Mouse (Mus musculus): ENCODE results near the gene Szrd1. TPM values are rescaled to one million over a fixed set of nuclear protein-coding genes. Genes with fewer than 3 reads are reported as not detected.

The Szrd1 gene
- total RNA-seq (2023) = 100 to 1,000 TPM in 1 of 2 experiments, 10 to 100 TPM in 1; 90.7 to 104 TPM

DNA sequence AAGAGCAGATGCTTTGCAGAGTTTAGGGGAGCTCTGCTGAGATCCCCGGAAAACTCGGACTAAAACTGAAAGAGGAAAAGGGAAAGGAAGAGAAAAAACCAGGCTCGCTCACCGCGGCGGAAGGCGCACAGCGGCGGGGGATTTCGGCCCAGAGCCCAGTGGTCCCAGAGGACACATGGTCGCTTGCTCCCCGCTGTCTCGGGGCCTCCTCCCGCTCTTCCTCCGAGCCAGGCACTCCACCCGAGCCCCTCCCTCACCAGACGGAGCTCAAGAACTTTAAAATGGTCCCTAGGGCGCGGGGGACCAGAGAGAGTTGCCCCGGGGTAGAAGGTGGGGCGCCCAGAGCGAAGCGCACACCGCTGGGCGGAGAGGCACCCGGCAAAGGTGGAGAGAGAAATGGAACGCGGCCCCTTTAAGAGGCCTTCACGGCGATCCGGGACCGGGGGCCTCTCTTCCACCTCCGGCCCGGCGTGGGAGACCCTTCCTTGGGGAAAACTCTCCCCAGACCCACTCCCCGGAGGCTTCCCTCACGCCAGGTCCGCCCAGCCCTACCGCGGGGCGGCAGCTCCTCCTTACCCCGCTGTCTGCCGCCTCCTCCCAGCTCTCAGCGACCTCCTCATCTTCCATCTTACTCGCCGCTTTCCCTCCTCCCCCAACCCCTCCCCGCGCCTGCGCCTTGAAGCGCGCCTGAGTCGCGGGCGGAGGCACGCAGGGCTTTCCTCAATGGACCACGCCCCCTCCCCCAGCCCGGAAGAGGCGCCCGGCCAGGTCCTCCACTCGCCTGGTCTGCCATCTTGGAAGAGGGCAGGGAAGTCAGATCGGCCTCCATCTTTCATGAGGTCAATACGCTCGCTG is at the start of gene Szrd1:
Gene Szrd1, minus strand, starts transcription at position 660 of the 855 bp plus-strand sequence.

DNA sequence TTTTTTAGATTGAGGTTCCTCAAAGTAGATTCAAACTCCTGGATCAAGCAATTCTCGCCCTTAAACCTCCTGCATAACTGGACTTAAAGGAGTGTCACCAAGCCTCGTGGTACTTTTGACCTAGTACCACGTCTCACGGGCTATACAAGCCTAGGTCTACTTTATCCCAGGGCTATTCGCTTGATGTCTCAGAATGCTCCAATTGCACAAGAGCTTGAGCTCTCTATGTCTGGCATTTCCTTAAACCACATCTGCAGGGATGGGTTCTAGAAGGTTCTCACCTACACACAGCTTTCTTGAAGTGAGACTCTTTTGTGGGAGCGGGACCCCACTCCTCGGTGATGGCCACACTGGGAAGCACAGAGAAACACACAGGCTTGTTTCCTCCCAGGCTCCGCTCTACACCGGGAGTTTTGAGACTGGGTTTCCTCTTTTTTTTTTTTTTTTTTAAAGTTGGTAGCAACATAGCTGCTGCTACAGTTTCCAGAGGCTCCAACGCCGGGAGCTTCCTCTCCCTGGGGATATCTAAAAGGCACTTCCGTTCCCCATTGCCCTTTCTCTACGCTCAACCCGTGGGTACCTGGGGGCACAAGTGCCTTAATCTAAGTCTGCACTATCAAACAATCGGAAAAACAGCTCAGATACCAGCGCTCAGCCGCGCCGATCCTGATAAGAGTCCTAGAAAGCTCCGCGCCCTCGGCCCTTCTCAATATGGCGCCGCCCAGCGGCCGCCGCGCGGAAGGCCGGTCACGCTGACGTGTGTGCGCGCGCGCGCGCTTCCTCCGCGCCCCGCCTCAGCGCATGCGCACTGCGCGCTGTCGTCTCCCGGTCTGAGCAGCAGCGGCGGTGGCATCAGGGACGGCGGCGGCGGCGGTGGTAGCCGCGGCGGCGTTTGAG is 7.8 kb upstream of the Szrd1 start, which contains the start of gene Fbxo42:
Gene Fbxo42, plus strand, starts transcription at position 802 of the 897 bp plus-strand sequence.

DNA sequence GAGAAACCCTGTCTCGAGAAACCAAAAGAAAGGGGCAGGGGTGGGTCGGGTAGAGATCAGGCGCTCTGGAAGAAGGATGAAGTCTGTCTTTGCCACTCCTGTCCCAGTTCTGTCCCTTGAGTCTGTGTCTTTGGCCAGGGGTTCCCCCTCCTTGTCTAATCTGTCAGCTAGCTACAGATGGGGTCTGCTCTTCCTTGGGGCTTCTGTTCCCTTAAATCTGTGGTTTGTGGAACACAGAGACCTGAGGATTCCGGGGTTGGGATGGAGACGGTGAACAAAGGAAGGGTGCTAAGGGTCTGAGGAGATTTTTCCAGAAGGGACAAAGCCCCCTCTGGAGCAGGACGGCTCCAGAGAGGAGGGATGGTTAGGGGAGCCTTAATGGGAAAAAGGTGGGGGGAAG is 51.5 kb downstream of the Szrd1 start, which contains the start of gene Spata21:
Gene Spata21, plus strand, starts transcription at position 301 of the 400 bp plus-strand sequence.

DNA sequence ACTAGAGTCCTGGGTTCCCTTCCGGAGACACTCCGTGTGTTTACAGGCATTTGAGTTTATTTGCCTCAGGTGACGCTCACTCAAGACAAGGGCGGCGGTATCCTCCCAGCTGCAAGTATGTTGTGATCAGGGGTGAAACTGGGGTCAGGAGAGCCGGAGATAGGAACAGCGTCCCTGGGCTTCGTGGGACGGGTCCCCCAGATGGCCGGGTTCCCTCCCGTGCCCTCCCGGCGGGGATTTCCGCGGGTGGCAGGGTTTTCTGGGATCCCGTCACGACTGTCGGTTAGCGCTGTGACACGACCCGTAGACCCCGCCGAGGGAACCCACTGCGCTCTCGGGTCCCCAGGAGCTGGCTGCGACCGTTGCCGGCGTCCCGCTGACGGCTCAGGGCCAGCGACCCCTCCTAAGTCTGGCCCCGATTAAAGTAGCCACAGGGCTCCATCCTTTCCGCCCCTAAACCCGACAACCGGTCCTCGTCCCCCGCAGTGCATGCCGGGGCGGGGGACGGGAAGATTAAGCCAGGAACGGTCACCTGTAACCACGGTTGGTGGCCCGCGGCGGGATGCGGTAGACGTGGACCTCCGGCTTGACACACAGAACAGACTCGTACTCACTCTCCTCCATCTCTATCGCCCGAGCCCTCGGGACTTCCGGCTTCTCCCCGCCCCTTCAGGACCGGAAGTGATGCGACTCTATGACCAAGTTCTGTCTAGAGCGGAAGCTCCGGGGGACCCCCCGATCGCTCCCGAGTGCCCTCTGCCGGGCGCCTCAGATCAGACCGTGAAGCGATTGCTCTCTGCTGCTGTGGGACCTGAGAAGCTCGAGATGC is 61.7 kb downstream of the Szrd1 start, which contains the start of gene Necap2:
Gene Necap2, minus strand, starts transcription at position 677 of the 829 bp plus-strand sequence.

Other genes starting within 250 kb of the Szrd1 start
- 10 to 100 TPM; 41.5 to 43.8 TPM for gene Padi2, start 233.4 kb downstream of the Szrd1 start, total RNA-seq (2023)
- gene Sdhb, start 178.6 kb downstream of the Szrd1 start, total RNA-seq (2023) = 10 to 100 TPM; 94.5 to 94.6 TPM
- 10 to 100 TPM; 32.2 to 32.9 TPM for gene Atp13a2, start 152.9 kb downstream of the Szrd1 start, total RNA-seq (2023)
- gene Mfap2, start 129.4 kb downstream of the Szrd1 start, total RNA-seq (2023) = under 1 TPM in 1 of 2 experiments, not detected in 1; 0.53 TPM
- 10 to 100 TPM; 11.9 to 13.1 TPM for gene Crocc, start 79.2 kb downstream of the Szrd1 start, total RNA-seq (2023)
- gene Necap2, start 61.4 kb downstream of the Szrd1 start, total RNA-seq (2023) = 10 to 100 TPM; 73.6 to 80.9 TPM
- not detected for gene Spata21, start 51.4 kb downstream of the Szrd1 start, total RNA-seq (2023)
- gene Fbxo42, start 8.1 kb upstream of the Szrd1 start, total RNA-seq (2023) = 10 to 100 TPM; 19.8 to 22.1 TPM
- gene Rsg1, start 74.2 kb upstream of the Szrd1 start, total RNA-seq (2023) = 1 to 10 TPM; 3.1 to 5.2 TPM
- not detected for gene Arhgef19, start 99.7 kb upstream of the Szrd1 start, total RNA-seq (2023)
- gene Epha2, start 161.5 kb upstream of the Szrd1 start, total RNA-seq (2023) = 1 to 10 TPM in 1 of 2 experiments, under 1 TPM in 1; 0.18 to 1.9 TPM
- not detected for gene Fam131c, start 228.4 kb upstream of the Szrd1 start, total RNA-seq (2023)

Data from T-cell, adult 66 days (primary cell).